Mouse (Mus musculus) limb, embryonic 14.5 days (tissue): ENCODE measurements around the gene Kntc1. TPM values are rescaled to one million over a fixed set of nuclear protein-coding genes. Genes with fewer than 3 reads are reported as not detected.

Source experiments
- ATAC-seq: fragments of 200-750 bp; cut with Nextera tagmentation; 2 replicates; pipeline ENCODE4 v1.8.0; 2017; ENCODE audit warnings: low read depth, moderate number of reproducible peaks, moderate TSS enrichment; ENCODE audit not compliant: low FRiP score
- DNase-seq: peaks from one replicate; pipeline ENCODE4 v3.0.0-alpha.2; 2015; ENCODE audit warnings: low spot score
- H3K27ac ChIP-seq: fragments of 300-500 bp; sonication (generic); replicated peaks from 2 replicates; pipeline ENCODE4 v1.5.1; 2014; ENCODE audit warnings: low read depth, mild to moderate bottlenecking, low read length, moderate library complexity, mixed read lengths
- H3K27me3 ChIP-seq: fragments of 300-500 bp; sonication (generic); 2 replicates; pipeline ENCODE4 v1.6.1; 2014; ENCODE audit warnings: low read length, mixed read lengths; ENCODE audit not compliant: control insufficient read depth, insufficient read depth
- H3K36me3 ChIP-seq: fragments of 300-500 bp; sonication (generic); 2 replicates; pipeline ENCODE4 v1.6.1; 2014; ENCODE audit warnings: mild to moderate bottlenecking, low read length, moderate library complexity, mixed read lengths; ENCODE audit not compliant: control insufficient read depth, insufficient read depth
- H3K4me1 ChIP-seq: fragments of 300-500 bp; sonication (generic); 2 replicates; pipeline ENCODE4 v1.6.1; 2014; ENCODE audit warnings: antibody characterized with exemption, low read length, mixed read lengths; ENCODE audit not compliant: control insufficient read depth, insufficient read depth
- H3K4me2 ChIP-seq: fragments of 300-500 bp; sonication (generic); replicated peaks from 2 replicates; pipeline ENCODE4 v1.6.1; 2014; ENCODE audit warnings: low read depth, mild to moderate bottlenecking, low read length, moderate library complexity; ENCODE audit not compliant: severe bottlenecking
- H3K4me3 ChIP-seq: fragments of 300-500 bp; sonication (generic); replicated peaks from 2 replicates; pipeline ENCODE4 v1.5.1; 2014; ENCODE audit warnings: low read length
- H3K9ac ChIP-seq: fragments of 300-500 bp; sonication (generic); 2 replicates; pipeline ENCODE4 v1.6.1; 2014; ENCODE audit warnings: mild to moderate bottlenecking, low read depth, low read length, moderate library complexity; ENCODE audit not compliant: severe bottlenecking
- H3K9me3 ChIP-seq: fragments of 300-500 bp; sonication (generic); 2 replicates; pipeline ENCODE4 v1.6.1; 2016; ENCODE audit warnings: low read length; ENCODE audit not compliant: control insufficient read depth
- POLR2A ChIP-seq: fragments of 200-500 bp; IDR thresholded peaks from 2 replicates; pipeline ENCODE4 v1.8.0; 2012; ENCODE audit warnings: inconsistent platforms, mild to moderate bottlenecking, moderate library complexity, borderline replicate concordance; ENCODE audit not compliant: insufficient read depth, insufficient read length; ENCODE audit errors: extremely low read depth
- WGBS: fragments of 180-500 bp; shearing (Covaris S2); extraction: QIAGEN DNeasy Blood & Tissue Kit; methylation state at CpG from one replicate; pipeline ENCODE4 v1.1.7; 2014; 5-methylcytosine and 5-hydroxymethylcytosine counted together
- polyA plus RNA-seq, 2 experiments: library from polyadenylated mRNA; depleted of rRNA in 1 of 2; stranded (reverse) in 1 of 2; unstranded in 1 of 2; fragments of >200 nt; fragmentation: Nextera tagmentation in 1 of 2; extraction: Ambion mirVana in 1 of 2; gene quantifications; 2 replicates each; pipeline versions ENCODE4 v1.2.1 to v1.2.3; 2012 to 2014

Gene Kntc1
- polyA plus RNA-seq, 2 experiments: 30.2 to 30.6 TPM

- Histone ChIP-seq H3K9me3 (no peaks in the 10 kb centered on the region), H3K36me3 (peaks cover 32% of the 10 kb centered on the region), H3K27ac (no peak overlapping the region), H3K4me1 (no peaks in the 10 kb centered on the region), H3K4me3 (no peak overlapping the region), H3K9ac (no peak overlapping the region), H3K27me3 (no peaks in the 10 kb centered on the region), H3K4me2 (no peak overlapping the region)
- 85% methylated on average over 5 of the region's 5 CpGs for WGBS
- DNase-seq (no peak), ATAC-seq (no peak)
- TF ChIP-seq POLR2A: no peak
Observed at GRCm38 (mm10) chr5:123808541-123808940, 59.0 kb downstream of the Kntc1 start.

GRCm38 (mm10) chr5:123809156-123809555, 59.6 kb downstream of the Kntc1 start:
- Histone ChIP-seq H3K27me3 (no peaks in the 10 kb centered on the region), H3K36me3 (peaks cover 28% of the 10 kb centered on the region), H3K9ac (no peak overlapping the region), H3K4me1 (no peaks in the 10 kb centered on the region), H3K4me3 (no peak overlapping the region), H3K9me3 (no peaks in the 10 kb centered on the region), H3K4me2 (no peak overlapping the region), H3K27ac (no peak overlapping the region)
- WGBS: 92% methylated on average over 13 of the region's 13 CpGs
- no peak for TF ChIP-seq POLR2A
- no peak for ATAC-seq
- DNase-seq: no peak

GRCm38 (mm10) chr5:123816891-123817290, 67.4 kb downstream of the Kntc1 start:
- DNase-seq (no peak), ATAC-seq (no peak)
- no peak overlapping the region for H3K4me2 ChIP-seq
- H3K4me3 ChIP-seq: no peak overlapping the region
- no peak overlapping the region for H3K9ac ChIP-seq
- H3K4me1 ChIP-seq: no peaks in the 10 kb centered on the region
- H3K27ac ChIP-seq: no peak overlapping the region
- no peaks in the 10 kb centered on the region for H3K9me3 ChIP-seq
- WGBS: 91% methylated on average over 7 of the region's 7 CpGs
- no peaks in the 10 kb centered on the region for H3K27me3 ChIP-seq
- TF ChIP-seq POLR2A: no peak
- peaks cover 53% of the 10 kb centered on the region for H3K36me3 ChIP-seq

GRCm38 (mm10) chr5:123818941-123819577, 69.5 kb downstream of the Kntc1 start:
- ATAC-seq (no peak), DNase-seq (no peak)
- 94% methylated on average over 19 of the region's 19 CpGs for WGBS
- no peaks in the 10 kb centered on the region for H3K27me3 ChIP-seq
- H3K4me1 ChIP-seq: no peaks in the 10 kb centered on the region
- TF ChIP-seq POLR2A: no peak
- H3K9ac ChIP-seq: no peak overlapping the region
- H3K9me3 ChIP-seq: no peaks in the 10 kb centered on the region
- no peak overlapping the region for H3K4me3 ChIP-seq
- H3K36me3 ChIP-seq: peaks cover 52% of the 10 kb centered on the region
- no peak overlapping the region for H3K27ac ChIP-seq
- H3K4me2 ChIP-seq: no peak overlapping the region

- 78% methylated on average over 9 of the region's 9 CpGs for WGBS
- Histone ChIP-seq H3K9ac (no peak overlapping the region), H3K27me3 (no peaks in the 10 kb centered on the region), H3K4me2 (no peak overlapping the region), H3K9me3 (no peaks in the 10 kb centered on the region), H3K4me1 (no peaks in the 10 kb centered on the region), H3K36me3 (peaks cover 41% of the 10 kb centered on the region), H3K27ac (no peak overlapping the region), H3K4me3 (no peak overlapping the region)
- TF ChIP-seq POLR2A: no peak
- DNase-seq: no peak
- no peak; the same call in 1 of the 2 replicates for ATAC-seq
Observed at GRCm38 (mm10) chr5:123820501-123821263, 71.2 kb downstream of the Kntc1 start.

GRCm38 (mm10) chr5:123821264-123821571, 71.7 kb downstream of the Kntc1 start:
- Histone ChIP-seq H3K27me3 (no peaks in the 10 kb centered on the region), H3K4me3 (no peak overlapping the region), H3K9me3 (no peaks in the 10 kb centered on the region), H3K9ac (no peak overlapping the region), H3K27ac (no peak overlapping the region), H3K36me3 (peaks cover 36% of the 10 kb centered on the region), H3K4me1 (no peaks in the 10 kb centered on the region), H3K4me2 (no peak overlapping the region)
- DNase-seq: no peak
- no peak for ATAC-seq
- no peak for TF ChIP-seq POLR2A
- WGBS: 82% methylated on average over 3 of the region's 3 CpGs
